Mouse (Mus musculus): Measurements from ENCODE around the gene Tex30. TPM values are rescaled to one million over a fixed set of nuclear protein-coding genes. Genes with fewer than 3 reads are reported as not detected.
"Not testable (repeated sequence)": the region's sequence is repeated elsewhere in the genome, so short reads cannot be mapped to it uniquely, and the experiment has no call there.

Gene Tex30
- total RNA-seq, 2 experiments from 2014 or later = 9.6 to 10.5 TPM

GRCm38 (mm10) chr1:44118239-44119054, 16.2 kb upstream of the Tex30 start, which contains the start of the genes Kdelc1 and Bivm:
Kdelc1 (minus strand) TSS chr1:44118808.
Bivm (plus strand) TSS chr1:44118957.
- DNase-seq (ENCODE audit: extremely low spot score in 1 of 2, low spot score in 2 of 2) = peak; percentile 78 to 89
- Histone ChIP-seq H3K27ac (peak within 1 kb of the TSS; percentile 97), H3K4me3 (peak within 1 kb of the TSS; percentile 94)
- intact Hi-C loops (cut with DNase I) = loop anchor here (1.0 to 5.0 kb wide), 4 partner anchors 16 to 1676 kb away; partner anchors contain the start of genes Ercc5, Tex30, Tpp2 and Wdr75
- no peak; the same call in 1 of the 2 replicates for TF ChIP-seq CTCF (IDR thresholded peaks at IDR 0.05)

GRCm38 (mm10) chr1:44117571-44117970, 15.3 kb upstream of the Tex30 start:
- H3K27ac ChIP-seq = no peak overlapping the region
- intact Hi-C loops (cut with DNase I) = loop anchor here (5.0 kb wide), 1 partner anchor 185 kb away; the partner anchor contains the start of gene Tpp2
- no peak for TF ChIP-seq CTCF (IDR thresholded peaks at IDR 0.05)
- no peak for DNase-seq (ENCODE audit: extremely low spot score in 1 of 2, low spot score in 2 of 2)
- H3K4me3 ChIP-seq = peak overlapping the region; percentile 94

- no peak for DNase-seq (ENCODE audit: extremely low spot score in 1 of 2, low spot score in 2 of 2)
- TF ChIP-seq CTCF (IDR thresholded peaks at IDR 0.05) = no peak
- Histone ChIP-seq H3K27ac (no peak overlapping the region), H3K4me3 (0 out of 2 replicates have a peak overlapping the region, but pooled peaks have one; percentile 16)
- intact Hi-C loops (cut with DNase I) = loop anchor here (1.0 kb wide), 1 partner anchor 15 kb away; the partner anchor contains the start of genes Bivm and Kdelc1
Observed at GRCm38 (mm10) chr1:44102939-44103338, 698 bp upstream of the Tex30 start.

GRCm38 (mm10) chr1:44101448-44102225, 604 bp downstream of the Tex30 start:
- no peak for DNase-seq (ENCODE audit: extremely low spot score in 1 of 2, low spot score in 2 of 2)
- peak overlapping the region; percentile 73 for H3K4me3 ChIP-seq
- intact Hi-C loops (cut with DNase I) = loop anchor here (1.0 kb wide), 1 partner anchor 17 kb away; the partner anchor contains the start of genes Bivm and Kdelc1
- TF ChIP-seq CTCF (IDR thresholded peaks at IDR 0.05) = no peak
- H3K27ac ChIP-seq = peak overlapping the region; percentile 63

- peak; percentile 47 to 59 for DNase-seq (ENCODE audit: extremely low spot score in 1 of 2, low spot score in 2 of 2)
- peak; percentile 80 for TF ChIP-seq CTCF (IDR thresholded peaks at IDR 0.05)
- Histone ChIP-seq H3K27ac (no peak overlapping the region), H3K4me3 (no peak overlapping the region)
- intact Hi-C loops (cut with DNase I) = loop anchor here (2.0 to 5.0 kb wide), 2 partner anchors 162 to 302 kb away; no protein-coding TSS in a partner anchor
Observed at GRCm38 (mm10) chr1:44064625-44065024, 37.6 kb downstream of the Tex30 start.

GRCm38 (mm10) chr1:44063439-44063838, 38.8 kb downstream of the Tex30 start:
- no peak for DNase-seq (ENCODE audit: extremely low spot score in 1 of 2, low spot score in 2 of 2)
- intact Hi-C loops (cut with DNase I) = loop anchor here (5.0 kb wide), 1 partner anchor 301 kb away; no protein-coding TSS in a partner anchor
- H3K4me3 ChIP-seq = no peak overlapping the region
- H3K27ac ChIP-seq = no peak overlapping the region
- no peak for TF ChIP-seq CTCF (IDR thresholded peaks at IDR 0.05)

GRCm38 (mm10) chr1:44061836-44062235, 40.4 kb downstream of the Tex30 start, which contains the start of gene Gm8251:
Gm8251 (minus strand) TSS chr1:44061936.
- Histone ChIP-seq H3K27ac (no peak within 1 kb of the TSS), H3K4me3 (no peak within 1 kb of the TSS)
- TF ChIP-seq CTCF (IDR thresholded peaks at IDR 0.05) = no peak
- DNase-seq (ENCODE audit: extremely low spot score in 1 of 2, low spot score in 2 of 2) = no peak
- intact Hi-C loops (cut with DNase I) = loop anchor here (5.0 kb wide), 1 partner anchor 300 kb away; no protein-coding TSS in a partner anchor

GRCm38 (mm10) chr1:44057805-44058204, 44.4 kb downstream of the Tex30 start:
- Histone ChIP-seq H3K4me3 (no peak overlapping the region), H3K27ac (no peak overlapping the region)
- intact Hi-C loops (cut with DNase I) = no loop called here
- TF ChIP-seq CTCF (IDR thresholded peaks at IDR 0.05) = no peak
- DNase-seq (ENCODE audit: extremely low spot score in 1 of 2, low spot score in 2 of 2) = no peak

- no peak for DNase-seq (ENCODE audit: extremely low spot score in 1 of 2, low spot score in 2 of 2)
- intact Hi-C loops (cut with DNase I) = no loop called here
- TF ChIP-seq CTCF (IDR thresholded peaks at IDR 0.05) = no peak
- Histone ChIP-seq H3K4me3 (no peak overlapping the region), H3K27ac (no peak overlapping the region)
Observed at GRCm38 (mm10) chr1:44046556-44046955, 55.7 kb downstream of the Tex30 start.

GRCm38 (mm10) chr1:44045689-44046088, 56.6 kb downstream of the Tex30 start:
- intact Hi-C loops (cut with DNase I); H3K27ac ChIP-seq; H3K4me3 ChIP-seq; DNase-seq (ENCODE audit: extremely low spot score in 1 of 2, low spot score in 2 of 2): not testable (repeated sequence)

- no peak overlapping the region for H3K27ac ChIP-seq
- intact Hi-C loops (cut with DNase I) = loop anchor here (2.0 to 5.0 kb wide), 2 partner anchors 140 to 285 kb away; no protein-coding TSS in a partner anchor
- peak overlapping the region; percentile 35; the same call in 1 of the 2 replicates for H3K4me3 ChIP-seq
- TF ChIP-seq CTCF (IDR thresholded peaks at IDR 0.05) = no peak
- DNase-seq (ENCODE audit: extremely low spot score in 1 of 2, low spot score in 2 of 2) = no peak
Observed at GRCm38 (mm10) chr1:44042555-44042915, 59.7 kb downstream of the Tex30 start.

Data from left cerebral cortex, adult 2 months (tissue).